Mouse (Mus musculus) gastrocnemius, postnatal 14 days (tissue): ENCODE data around the gene Slf2. TPM values are rescaled to one million over a fixed set of nuclear protein-coding genes. Genes with fewer than 3 reads are reported as not detected.

Experiments
- DNase-seq: peaks from one replicate; pipeline ENCODE4 v3.0.0; 2021; ENCODE audit warnings: mixed read lengths
- intact Hi-C: fragments of 180-260 bp; cut with DNase I; formaldehyde crosslinking; loops from one replicate; pipeline ENCODE4 v1.15.1; 2025; ENCODE audit warnings: low total_unique reads
- total RNA-seq, 2 experiments: library from RNA; stranded (reverse); gene quantifications; 2 replicates each; pipeline ENCODE4 v1.2.3; 2021

Gene Slf2
- total RNA-seq, 2 experiments from 2014 or later: 13.5 to 15.9 TPM

GRCm38 (mm10) chr19:44968329-44968728, 37.4 kb downstream of the Slf2 start:
- intact Hi-C loops: no loop called here
- no peak for DNase-seq

GRCm38 (mm10) chr19:44976636-44977035, 45.7 kb downstream of the Slf2 start:
- no peak for DNase-seq
- intact Hi-C loops: no loop called here

GRCm38 (mm10) chr19:44977148-44977547, 46.2 kb downstream of the Slf2 start:
- intact Hi-C loops: no loop called here
- DNase-seq: no peak

GRCm38 (mm10) chr19:44980787-44981186, 49.8 kb downstream of the Slf2 start:
- intact Hi-C loops: no loop called here
- no peak for DNase-seq

GRCm38 (mm10) chr19:44982477-44983115, 51.6 kb downstream of the Slf2 start:
- intact Hi-C loops: no loop called here
- no peak for DNase-seq

GRCm38 (mm10) chr19:44983366-44983765, 52.4 kb downstream of the Slf2 start:
- intact Hi-C loops: no loop called here
- DNase-seq: no peak

GRCm38 (mm10) chr19:44984420-44984819, 53.5 kb downstream of the Slf2 start:
- no peak for DNase-seq
- intact Hi-C loops: no loop called here

- no peak for DNase-seq
- intact Hi-C loops: no loop called here
Measured at GRCm38 (mm10) chr19:44985159-44985988, 54.4 kb downstream of the Slf2 start.

GRCm38 (mm10) chr19:44987004-44987403, 56.1 kb downstream of the Slf2 start:
- intact Hi-C loops: no loop called here

GRCm38 (mm10) chr19:44987851-44988250, 56.9 kb downstream of the Slf2 start:
- no peak for DNase-seq
- intact Hi-C loops: no loop called here

More at GRCm38 (mm10) chr19:44987004-44987403, 56.1 kb downstream of the Slf2 start:
- no peak for DNase-seq

GRCm38 (mm10) chr19:44988321-44988720, 57.4 kb downstream of the Slf2 start:
- no peak for DNase-seq
- intact Hi-C loops: no loop called here

- no peak for DNase-seq
- intact Hi-C loops: no loop called here
Measured at GRCm38 (mm10) chr19:44988831-44989566, 58.0 kb downstream of the Slf2 start, which contains the start of gene Sema4g. Gene Sema4g, plus strand, starts transcription at chr19:44989101.

- DNase-seq: no peak
- intact Hi-C loops: no loop called here
Measured at GRCm38 (mm10) chr19:44989567-44990495, 58.9 kb downstream of the Slf2 start.

- DNase-seq: no peak
- intact Hi-C loops: no loop called here
Measured at GRCm38 (mm10) chr19:44991031-44991430, 60.1 kb downstream of the Slf2 start.

GRCm38 (mm10) chr19:44992246-44992645, 61.3 kb downstream of the Slf2 start:
- DNase-seq: no peak
- intact Hi-C loops: no loop called here

- no peak for DNase-seq
- intact Hi-C loops: no loop called here
Measured at GRCm38 (mm10) chr19:44992712-44993111, 61.8 kb downstream of the Slf2 start.

GRCm38 (mm10) chr19:44997786-44998185, 66.8 kb downstream of the Slf2 start:
- intact Hi-C loops: no loop called here

GRCm38 (mm10) chr19:44999647-45000046, 68.7 kb downstream of the Slf2 start:
- no peak for DNase-seq
- intact Hi-C loops: no loop called here

More at GRCm38 (mm10) chr19:44997786-44998185, 66.8 kb downstream of the Slf2 start:
- no peak for DNase-seq

- intact Hi-C loops: no loop called here
- no peak for DNase-seq
Measured at GRCm38 (mm10) chr19:45002301-45002700, 71.3 kb downstream of the Slf2 start.
